In genomic region chr6:141590598-141591200, GRCm38 (mm10) we compare ENCODE assay signal across 23 mouse cellular contexts. TPM values are rescaled to one million over a fixed set of nuclear protein-coding genes. Genes with fewer than 3 reads are reported as not detected.
"Had no signal": no experiment of that assay in that cellular context is flagged by ENCODE, and none has a peak within 500 bp of the region (broad histone marks: within the 10 kb centered on the region; RNA-seq: fewer than 3 reads in every experiment).

No protein-coding gene starts in this region.

RNA-seq across cellular contexts. Expression of gene Slco1b2, which starts 38.6 kb away (rescaled TPM):
- total RNA-seq: gastrocnemius, adult 2 months; gastrocnemius, postnatal 10 days; gastrocnemius, postnatal 25 days; granulocyte monocyte progenitor cell, adult 5-6 weeks; heart, adult 18-20 months; heart, adult 8-10 months; heart, postnatal 10 days; heart, postnatal 25 days; heart, postnatal 4 days; layer of hippocampus, adult 18-20 months had no signal
- polyA plus RNA-seq: heart, embryonic 10.5 days; heart, embryonic 12.5 days; heart, embryonic 14.5 days; hindbrain, embryonic 10.5 days; hindbrain, embryonic 12.5 days; hindbrain, embryonic 14.5 days; hindbrain, embryonic 16.5 days; inflammation-experienced regulatory T-cells, adult 6 months; kidney, embryonic 14.5 days; kidney, embryonic 16.5 days; limb, embryonic 13.5 days; limb, embryonic 15.5 days; liver, embryonic 11.5 days had no signal
